Mouse (Mus musculus): ENCODE measurements around the gene Fam71e2.

The Fam71e2 gene

DNA sequence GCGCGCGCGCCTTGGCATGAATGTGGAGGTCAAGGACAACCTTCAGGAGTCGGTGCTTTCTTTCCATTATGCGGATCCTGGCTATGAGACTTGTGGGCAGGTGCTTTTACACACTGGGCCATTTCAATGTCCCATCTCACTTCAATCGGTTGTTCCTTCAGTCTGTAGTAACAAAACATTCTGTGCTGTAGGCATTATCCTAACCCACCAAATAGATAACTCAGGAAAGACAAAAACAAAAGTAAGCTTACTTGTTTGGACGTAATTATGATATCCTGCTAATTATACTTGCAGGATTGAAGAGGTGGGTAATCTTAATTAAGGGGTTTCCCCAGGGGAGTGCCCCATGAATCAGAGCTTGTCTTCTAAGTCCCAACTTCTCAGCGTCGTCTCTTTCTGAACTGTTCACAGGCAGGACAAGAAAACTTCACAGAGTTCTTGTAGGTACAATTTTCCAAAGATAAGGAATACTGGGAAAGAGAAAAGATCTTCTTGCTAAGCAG lies 32.0 kb downstream of the Fam71e2 start:
- peak in 1 of 2 experiments; percentile 23 for DNase-seq

DNA sequence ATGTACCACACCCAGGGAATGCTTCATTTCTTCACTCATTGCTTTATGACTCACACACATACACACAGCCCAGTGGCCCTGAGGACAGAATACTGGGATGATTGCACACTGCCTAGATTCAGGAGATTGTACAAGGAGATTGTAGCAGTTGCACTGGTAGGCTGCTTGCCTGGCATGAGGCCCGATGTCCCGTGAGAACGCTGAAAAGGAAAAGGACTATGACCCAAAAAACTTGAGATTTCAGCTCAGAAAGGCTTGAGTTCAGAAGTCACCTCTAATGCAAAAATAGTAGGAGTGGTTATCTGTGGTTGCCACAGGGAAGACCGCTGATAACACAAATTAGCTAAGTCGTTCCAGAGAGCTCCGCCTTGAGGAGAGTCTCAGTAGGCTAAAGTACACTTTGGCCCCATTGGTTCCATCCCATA lies 38.1 kb downstream of the Fam71e2 start:
- no peak for DNase-seq

DNA sequence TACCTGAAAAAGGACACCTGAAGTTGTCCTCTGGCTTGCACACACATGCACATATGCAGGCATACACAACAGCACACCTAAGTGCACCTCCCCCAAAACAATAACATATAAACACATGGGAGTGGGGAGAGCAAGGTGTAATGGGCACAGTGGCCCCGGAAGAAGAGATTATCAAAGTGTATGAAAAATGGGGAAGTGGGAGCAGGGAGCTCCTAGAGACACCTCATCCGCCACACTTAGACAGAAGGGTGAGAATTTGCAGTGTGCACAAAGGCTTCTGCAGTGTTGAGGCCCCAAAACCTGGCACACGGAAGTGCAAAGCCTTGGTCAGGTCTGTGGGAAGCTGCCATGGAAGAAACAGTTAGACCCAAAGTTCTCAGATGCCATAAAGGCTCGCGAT lies 40.0 kb downstream of the Fam71e2 start:
- DNase-seq, result no peak

DNA sequence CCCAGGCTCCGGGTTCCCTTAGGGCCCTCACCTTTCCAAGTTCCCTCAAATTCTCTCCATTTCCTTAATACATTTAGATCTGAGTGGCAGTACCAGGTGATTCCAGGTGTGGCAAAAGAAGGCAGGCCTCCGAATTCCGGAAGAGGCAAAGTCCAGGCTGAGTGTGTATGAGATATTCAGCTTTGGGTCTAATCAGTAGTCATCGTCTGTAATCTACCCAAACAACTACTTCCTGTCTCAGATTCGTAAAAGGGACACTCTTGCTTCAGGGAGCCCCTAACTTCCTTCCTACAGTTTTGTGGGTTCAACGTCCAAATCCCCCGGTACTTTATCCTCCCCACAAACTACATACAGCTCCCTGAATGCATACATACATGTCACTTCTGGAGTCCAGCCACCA lies 45.9 kb downstream of the Fam71e2 start, which contains the start of gene Tmem150b:
TSS of gene Tmem150b (minus strand) at position 81 of the 400 bp plus-strand sequence.
- DNase-seq, result no peak

DNA sequence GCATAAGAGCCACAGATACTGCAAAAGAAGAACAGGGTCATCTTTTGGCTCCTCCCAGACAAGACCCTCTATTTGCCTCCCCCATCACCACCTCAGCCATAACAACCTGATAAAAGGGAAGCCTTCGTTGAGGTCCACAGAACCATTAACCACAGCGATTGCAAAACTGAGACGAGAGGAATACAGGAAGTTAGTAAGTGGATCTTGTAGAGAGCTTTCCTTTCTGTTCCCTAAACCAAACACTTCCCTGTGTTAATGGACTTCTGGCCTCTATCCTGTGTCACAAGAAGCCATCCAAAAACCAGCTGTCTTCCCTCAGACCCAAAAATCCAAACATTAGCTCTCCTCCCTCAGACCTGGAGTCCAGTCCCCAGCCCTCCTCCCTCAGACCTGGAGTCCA lies 46.7 kb downstream of the Fam71e2 start:
- DNase-seq, result no peak

DNA sequence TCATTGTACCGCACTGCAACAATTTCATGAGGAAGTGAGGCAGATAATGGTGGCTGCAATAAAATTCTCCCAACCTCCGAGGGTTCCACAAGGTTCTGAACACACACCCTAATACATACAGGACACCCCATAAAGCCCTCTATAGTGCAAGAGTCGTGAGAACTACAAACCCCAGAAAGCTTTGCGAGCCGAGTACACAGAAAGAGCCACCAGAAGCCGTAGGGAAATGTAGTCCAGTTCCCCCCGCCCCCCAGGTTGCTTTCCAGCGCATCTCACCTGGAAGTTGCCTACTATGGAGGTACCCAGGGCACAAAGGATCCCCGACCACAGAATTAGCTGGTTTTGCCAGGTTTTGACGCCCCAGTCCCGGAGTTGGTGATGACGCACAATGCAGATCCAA lies 47.6 kb downstream of the Fam71e2 start:
- peak; percentile 63 to 68 for DNase-seq

DNA sequence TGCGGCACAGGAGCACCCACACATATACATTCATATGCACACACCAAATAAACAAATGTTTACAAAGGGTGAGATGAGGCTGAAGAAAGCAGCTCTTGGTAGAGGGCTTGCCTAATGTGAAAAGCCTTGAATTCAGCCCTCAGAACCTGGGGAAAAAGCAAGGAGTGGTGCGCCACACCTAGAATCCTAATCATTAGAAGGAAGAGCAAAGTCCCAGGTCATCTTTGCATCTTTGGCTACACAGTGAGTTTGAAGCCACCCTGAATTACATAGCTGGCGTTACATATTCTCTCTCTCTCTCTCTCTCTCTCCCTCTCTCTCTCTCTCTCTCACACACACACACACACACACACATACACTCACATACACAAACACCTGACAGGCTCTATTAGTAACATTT lies 51.8 kb downstream of the Fam71e2 start:
- no peak for DNase-seq

DNA sequence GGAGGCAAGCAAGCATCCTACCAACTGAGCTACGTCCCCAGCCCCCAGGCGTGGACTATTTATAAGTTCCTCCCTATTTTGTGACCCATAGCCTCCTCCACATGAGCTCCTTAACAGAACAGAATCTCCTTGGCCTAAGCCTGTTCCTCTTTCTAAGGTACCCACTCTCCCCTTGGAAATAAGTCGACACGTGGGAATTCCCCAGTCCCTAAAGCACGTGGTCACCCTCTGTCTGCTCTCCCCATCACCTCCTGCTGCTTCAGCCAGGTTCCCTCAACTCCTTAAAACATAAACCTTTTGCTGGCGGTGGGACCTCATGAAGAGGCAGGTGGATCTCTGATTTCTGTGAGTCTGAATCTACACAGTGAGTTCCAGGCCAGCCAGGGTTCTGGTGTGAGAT lies 54.1 kb downstream of the Fam71e2 start:
- no peak for DNase-seq

DNA sequence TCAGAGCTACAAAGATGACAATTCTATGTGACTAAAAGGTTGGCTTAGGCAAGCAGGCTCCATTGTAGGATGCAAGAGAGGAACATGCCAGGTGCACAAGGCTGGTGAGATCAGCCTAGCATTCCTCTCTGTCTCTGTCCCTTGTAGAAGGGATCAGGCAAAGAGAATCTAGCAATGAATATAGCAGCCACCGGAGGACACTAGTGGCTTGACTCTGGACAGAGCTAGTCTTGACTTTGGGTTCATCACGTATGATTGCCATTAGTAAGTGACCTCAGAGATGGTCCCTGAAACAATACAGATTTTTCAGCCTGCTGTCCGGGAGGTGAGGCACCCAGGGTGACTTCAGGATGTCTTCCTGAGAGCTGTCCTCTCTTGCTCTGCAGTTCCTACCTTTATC lies 58.5 kb downstream of the Fam71e2 start:
- DNase-seq, result no peak

DNA sequence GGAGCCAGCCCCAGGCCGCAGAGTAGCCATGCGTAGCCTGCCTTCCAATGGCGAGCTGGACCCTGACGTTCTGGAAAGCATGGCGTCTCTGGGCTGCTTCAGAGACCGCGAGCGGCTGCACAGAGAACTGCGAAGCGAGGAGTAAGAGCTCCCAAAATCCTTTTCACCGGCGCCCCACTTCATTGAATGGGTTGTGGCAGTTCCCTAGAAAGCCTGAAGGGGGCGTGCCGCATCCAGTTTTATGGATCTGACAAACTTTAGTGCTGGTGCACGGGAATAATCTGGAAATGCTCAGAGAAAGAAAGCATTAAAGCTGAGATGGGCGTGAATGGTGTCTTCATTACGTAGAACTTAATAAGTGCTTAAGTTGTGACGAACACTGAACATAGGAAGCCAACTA lies 66.0 kb downstream of the Fam71e2 start:
- DNase-seq, result peak; percentile 42 to 81

All from cerebellum, postnatal 14 days (tissue).